Mouse (Mus musculus) heart, adult 18-20 months (tissue): Measurements from ENCODE around the gene Lipc. TPM values are rescaled to one million over a fixed set of nuclear protein-coding genes. Genes with fewer than 3 reads are reported as not detected.

Source experiments
- DNase-seq, 2 experiments: peaks; one replicate each; pipeline ENCODE4 v3.0.0; 2021 to 2022; ENCODE audit warnings: mixed read lengths in 1 of 2
- total RNA-seq, 2 experiments: library from RNA; stranded (reverse); gene quantifications; 2 replicates each; pipeline ENCODE4 v1.2.3; 2021

The Lipc gene
- total RNA-seq, 2 experiments from 2014 or later = 0.15 TPM; not detected in 1

- no peak for DNase-seq
Observed at GRCm38 (mm10) chr9:70957717-70958116, 5.7 kb upstream of the Lipc start.

- DNase-seq = no peak
Observed at GRCm38 (mm10) chr9:70954226-70954625, 2.2 kb upstream of the Lipc start.

GRCm38 (mm10) chr9:70949336-70949735 is 2.7 kb downstream of the Lipc start:
- no peak for DNase-seq

- DNase-seq = no peak
Observed at GRCm38 (mm10) chr9:70947312-70947711, 4.7 kb downstream of the Lipc start.

- peak; percentile 77 to 83 for DNase-seq
Observed at GRCm38 (mm10) chr9:70942686-70943333, 9.2 kb downstream of the Lipc start.

- no peak for DNase-seq
Observed at GRCm38 (mm10) chr9:70939752-70940501, 12.1 kb downstream of the Lipc start.

GRCm38 (mm10) chr9:70938850-70939249 is 13.2 kb downstream of the Lipc start:
- no peak for DNase-seq

GRCm38 (mm10) chr9:70938134-70938533 is 13.9 kb downstream of the Lipc start:
- DNase-seq = no peak

- no peak for DNase-seq
Observed at GRCm38 (mm10) chr9:70934587-70935295, 17.3 kb downstream of the Lipc start.

GRCm38 (mm10) chr9:70930641-70931020 is 21.4 kb downstream of the Lipc start:
- DNase-seq = peak in 1 of 2 experiments; percentile 46

- peak; percentile 43 to 55 for DNase-seq
Observed at GRCm38 (mm10) chr9:70929840-70930640, 22.0 kb downstream of the Lipc start.

GRCm38 (mm10) chr9:70928472-70928871 is 23.6 kb downstream of the Lipc start:
- DNase-seq = no peak

- no peak for DNase-seq
Observed at GRCm38 (mm10) chr9:70927701-70928100, 24.3 kb downstream of the Lipc start.

- peak in 1 of 2 experiments; percentile 69 for DNase-seq
Observed at GRCm38 (mm10) chr9:70926820-70927588, 25.0 kb downstream of the Lipc start.

GRCm38 (mm10) chr9:70925225-70925624 is 26.8 kb downstream of the Lipc start:
- no peak for DNase-seq

- no peak for DNase-seq
Observed at GRCm38 (mm10) chr9:70924763-70925162, 27.3 kb downstream of the Lipc start.

- peak in 1 of 2 experiments; percentile 40 for DNase-seq
Observed at GRCm38 (mm10) chr9:70921781-70922565, 30.1 kb downstream of the Lipc start.

- no peak for DNase-seq
Observed at GRCm38 (mm10) chr9:70921132-70921531, 30.9 kb downstream of the Lipc start.

- no peak for DNase-seq
Observed at GRCm38 (mm10) chr9:70919271-70919670, 32.8 kb downstream of the Lipc start.

- DNase-seq = no peak
Observed at GRCm38 (mm10) chr9:70916516-70916915, 35.5 kb downstream of the Lipc start.

GRCm38 (mm10) chr9:70915356-70915685 is 36.7 kb downstream of the Lipc start:
- no peak for DNase-seq
